Mouse (Mus musculus): ENCODE data around the gene Rabgap1. TPM values are rescaled to one million over a fixed set of nuclear protein-coding genes. Genes with fewer than 3 reads are reported as not detected.
A peak's percentile ranks its signal among the peaks of the same experiment; 100 is the strongest.

The Rabgap1 gene
- polyA plus RNA-seq, 1 experiment from 2014 or later = 91.3 TPM

GRCm38 (mm10) chr2:37527587-37527986 is 84.5 kb downstream of the Rabgap1 start:
- no peak overlapping the region for H3K27ac ChIP-seq (replicated peaks; ENCODE audit: low read depth, low read length)
- no peak overlapping the region for H3K4me2 ChIP-seq (ENCODE audit: low read length)
- no peaks in the 10 kb centered on the region for H3K27me3 ChIP-seq (ENCODE audit: control insufficient read depth, insufficient read depth, low read length)
- ATAC-seq (ENCODE audit: low FRiP score, low TSS enrichment) (no peak), DNase-seq (no peak)
- H3K4me1 ChIP-seq (ENCODE audit: control insufficient read depth, insufficient read depth, low read length) = no peaks in the 10 kb centered on the region
- peaks cover 6% of the 10 kb centered on the region for H3K36me3 ChIP-seq (ENCODE audit: control insufficient read depth, insufficient read depth, low read length)
- H3K9ac ChIP-seq (replicated peaks; ENCODE audit: low read length) = no peak overlapping the region
- no peak overlapping the region for H3K4me3 ChIP-seq (replicated peaks; ENCODE audit: low read depth, low read length)
- H3K9me3 ChIP-seq (ENCODE audit: control insufficient read depth, low read length) = no peaks in the 10 kb centered on the region

GRCm38 (mm10) chr2:37529397-37529796 is 86.3 kb downstream of the Rabgap1 start:
- no peaks in the 10 kb centered on the region for H3K27me3 ChIP-seq (ENCODE audit: control insufficient read depth, insufficient read depth, low read length)
- no peak for DNase-seq
- H3K36me3 ChIP-seq (ENCODE audit: control insufficient read depth, insufficient read depth, low read length) = peaks cover 24% of the 10 kb centered on the region
- no peaks in the 10 kb centered on the region for H3K9me3 ChIP-seq (ENCODE audit: control insufficient read depth, low read length)
- no peak overlapping the region for H3K27ac ChIP-seq (replicated peaks; ENCODE audit: low read depth, low read length)
- no peak overlapping the region for H3K4me2 ChIP-seq (ENCODE audit: low read length)
- no peaks in the 10 kb centered on the region for H3K4me1 ChIP-seq (ENCODE audit: control insufficient read depth, insufficient read depth, low read length)
- no peak overlapping the region for H3K9ac ChIP-seq (replicated peaks; ENCODE audit: low read length)
- H3K4me3 ChIP-seq (replicated peaks; ENCODE audit: low read depth, low read length) = no peak overlapping the region
- no peak for ATAC-seq (ENCODE audit: low FRiP score, low TSS enrichment)
- WGBS = 92% methylated on average over 2 of the region's 2 CpGs

- WGBS = 92% methylated on average over 1 of the region's 1 CpGs
- Histone ChIP-seq H3K4me2 (ENCODE audit: low read length) (no peak overlapping the region), H3K9me3 (ENCODE audit: control insufficient read depth, low read length) (no peaks in the 10 kb centered on the region), H3K9ac (replicated peaks; ENCODE audit: low read length) (no peak overlapping the region), H3K4me1 (ENCODE audit: control insufficient read depth, insufficient read depth, low read length) (no peaks in the 10 kb centered on the region), H3K27me3 (ENCODE audit: control insufficient read depth, insufficient read depth, low read length) (no peaks in the 10 kb centered on the region), H3K4me3 (replicated peaks; ENCODE audit: low read depth, low read length) (no peak overlapping the region), H3K36me3 (ENCODE audit: control insufficient read depth, insufficient read depth, low read length) (peaks cover 37% of the 10 kb centered on the region), H3K27ac (replicated peaks; ENCODE audit: low read depth, low read length) (no peak overlapping the region)
- ATAC-seq (ENCODE audit: low FRiP score, low TSS enrichment) = no peak
- no peak for DNase-seq
Measured at GRCm38 (mm10) chr2:37530766-37531165, 87.7 kb downstream of the Rabgap1 start.

GRCm38 (mm10) chr2:37531639-37532038 is 88.6 kb downstream of the Rabgap1 start:
- Histone ChIP-seq H3K4me3 (replicated peaks; ENCODE audit: low read depth, low read length) (no peak overlapping the region), H3K9ac (replicated peaks; ENCODE audit: low read length) (no peak overlapping the region), H3K9me3 (ENCODE audit: control insufficient read depth, low read length) (no peaks in the 10 kb centered on the region), H3K27me3 (ENCODE audit: control insufficient read depth, insufficient read depth, low read length) (no peaks in the 10 kb centered on the region), H3K4me1 (ENCODE audit: control insufficient read depth, insufficient read depth, low read length) (no peaks in the 10 kb centered on the region), H3K27ac (replicated peaks; ENCODE audit: low read depth, low read length) (no peak overlapping the region), H3K36me3 (ENCODE audit: control insufficient read depth, insufficient read depth, low read length) (peaks cover 46% of the 10 kb centered on the region), H3K4me2 (ENCODE audit: low read length) (no peak overlapping the region)
- 79% methylated on average over 3 of the region's 3 CpGs for WGBS
- DNase-seq (no peak), ATAC-seq (ENCODE audit: low FRiP score, low TSS enrichment) (no peak)

- DNase-seq = no peak
- Histone ChIP-seq H3K9me3 (ENCODE audit: control insufficient read depth, low read length) (no peaks in the 10 kb centered on the region), H3K36me3 (ENCODE audit: control insufficient read depth, insufficient read depth, low read length) (peaks cover 71% of the 10 kb centered on the region), H3K4me2 (ENCODE audit: low read length) (no peak overlapping the region), H3K27ac (replicated peaks; ENCODE audit: low read depth, low read length) (no peak overlapping the region), H3K4me1 (ENCODE audit: control insufficient read depth, insufficient read depth, low read length) (no peaks in the 10 kb centered on the region), H3K9ac (replicated peaks; ENCODE audit: low read length) (no peak overlapping the region), H3K27me3 (ENCODE audit: control insufficient read depth, insufficient read depth, low read length) (no peaks in the 10 kb centered on the region), H3K4me3 (replicated peaks; ENCODE audit: low read depth, low read length) (no peak overlapping the region)
- ATAC-seq (ENCODE audit: low FRiP score, low TSS enrichment) = no peak
- WGBS = 85% methylated on average over 1 of the region's 1 CpGs
Measured at GRCm38 (mm10) chr2:37549346-37550012, 106.4 kb downstream of the Rabgap1 start.

- peaks cover 85% of the 10 kb centered on the region for H3K36me3 ChIP-seq (ENCODE audit: control insufficient read depth, insufficient read depth, low read length)
- H3K27me3 ChIP-seq (ENCODE audit: control insufficient read depth, insufficient read depth, low read length) = no peaks in the 10 kb centered on the region
- ATAC-seq (ENCODE audit: low FRiP score, low TSS enrichment) = no peak
Measured at GRCm38 (mm10) chr2:37556366-37556765, 113.3 kb downstream of the Rabgap1 start.

GRCm38 (mm10) chr2:37565579-37565978 is 122.5 kb downstream of the Rabgap1 start:
- H3K27ac ChIP-seq (replicated peaks; ENCODE audit: low read depth, low read length) = no peak overlapping the region
- H3K27me3 ChIP-seq (ENCODE audit: control insufficient read depth, insufficient read depth, low read length) = no peaks in the 10 kb centered on the region
- H3K4me3 ChIP-seq (replicated peaks; ENCODE audit: low read depth, low read length) = no peak overlapping the region
- WGBS = 79% methylated on average over 2 of the region's 2 CpGs
- ATAC-seq (ENCODE audit: low FRiP score, low TSS enrichment) (no peak), DNase-seq (no peak)
- peaks cover 83% of the 10 kb centered on the region for H3K36me3 ChIP-seq (ENCODE audit: control insufficient read depth, insufficient read depth, low read length)
- no peaks in the 10 kb centered on the region for H3K9me3 ChIP-seq (ENCODE audit: control insufficient read depth, low read length)
- no peak overlapping the region for H3K4me2 ChIP-seq (ENCODE audit: low read length)
- no peak overlapping the region for H3K9ac ChIP-seq (replicated peaks; ENCODE audit: low read length)
- H3K4me1 ChIP-seq (ENCODE audit: control insufficient read depth, insufficient read depth, low read length) = no peaks in the 10 kb centered on the region

More at GRCm38 (mm10) chr2:37556366-37556765, 113.3 kb downstream of the Rabgap1 start:
- Histone ChIP-seq H3K9ac (replicated peaks; ENCODE audit: low read length) (no peak overlapping the region), H3K4me1 (ENCODE audit: control insufficient read depth, insufficient read depth, low read length) (no peaks in the 10 kb centered on the region), H3K4me3 (replicated peaks; ENCODE audit: low read depth, low read length) (no peak overlapping the region), H3K4me2 (ENCODE audit: low read length) (no peak overlapping the region), H3K27ac (replicated peaks; ENCODE audit: low read depth, low read length) (no peak overlapping the region), H3K9me3 (ENCODE audit: control insufficient read depth, low read length) (no peaks in the 10 kb centered on the region)
- no peak for DNase-seq
- 93% methylated on average over 2 of the region's 2 CpGs for WGBS

- ATAC-seq (ENCODE audit: low FRiP score, low TSS enrichment) (no peak), DNase-seq (no peak)
- no peaks in the 10 kb centered on the region for H3K4me1 ChIP-seq (ENCODE audit: control insufficient read depth, insufficient read depth, low read length)
- H3K27me3 ChIP-seq (ENCODE audit: control insufficient read depth, insufficient read depth, low read length) = no peaks in the 10 kb centered on the region
- no peak overlapping the region for H3K27ac ChIP-seq (replicated peaks; ENCODE audit: low read depth, low read length)
- no peak overlapping the region for H3K4me2 ChIP-seq (ENCODE audit: low read length)
- no peak overlapping the region for H3K9ac ChIP-seq (replicated peaks; ENCODE audit: low read length)
- no peak overlapping the region for H3K4me3 ChIP-seq (replicated peaks; ENCODE audit: low read depth, low read length)
- H3K36me3 ChIP-seq (ENCODE audit: control insufficient read depth, insufficient read depth, low read length) = peaks cover 81% of the 10 kb centered on the region
- no peaks in the 10 kb centered on the region for H3K9me3 ChIP-seq (ENCODE audit: control insufficient read depth, low read length)
- WGBS = 92% methylated on average over 1 of the region's 1 CpGs
Measured at GRCm38 (mm10) chr2:37566035-37566434, 123.0 kb downstream of the Rabgap1 start.

- peak; percentile 13 for DNase-seq
- peaks cover 57% of the 10 kb centered on the region for H3K36me3 ChIP-seq (ENCODE audit: control insufficient read depth, insufficient read depth, low read length)
Measured at GRCm38 (mm10) chr2:37569888-37570287, 126.8 kb downstream of the Rabgap1 start.

More at GRCm38 (mm10) chr2:37569888-37570287, 126.8 kb downstream of the Rabgap1 start:
- Histone ChIP-seq H3K9ac (replicated peaks; ENCODE audit: low read length) (no peak overlapping the region), H3K4me2 (ENCODE audit: low read length) (no peak overlapping the region), H3K27ac (replicated peaks; ENCODE audit: low read depth, low read length) (no peak overlapping the region), H3K27me3 (ENCODE audit: control insufficient read depth, insufficient read depth, low read length) (no peaks in the 10 kb centered on the region), H3K4me3 (replicated peaks; ENCODE audit: low read depth, low read length) (no peak overlapping the region), H3K4me1 (ENCODE audit: control insufficient read depth, insufficient read depth, low read length) (no peaks in the 10 kb centered on the region), H3K9me3 (ENCODE audit: control insufficient read depth, low read length) (no peaks in the 10 kb centered on the region)
- WGBS = 84% methylated on average over 5 of the region's 5 CpGs
- ATAC-seq (ENCODE audit: low FRiP score, low TSS enrichment) = no peak
